Mouse (Mus musculus): Measurements from ENCODE around the gene Ubr4.

The Ubr4 gene

GRCm38 (mm10) chr4:139351931-139352711 is at the start of gene Ubr4, which contains the start of the genes Mrto4 and Emc1:
Gene Ubr4 (plus strand): TSS chr4:139352609.
Gene Mrto4 (minus strand): TSS chr4:139352576.
Gene Emc1 (plus strand): TSS chr4:139352587.
- DNase-seq: peak; percentile 92

GRCm38 (mm10) chr4:139305521-139305920 is 46.9 kb upstream of the Ubr4 start:
- DNase-seq: no peak

DNA sequence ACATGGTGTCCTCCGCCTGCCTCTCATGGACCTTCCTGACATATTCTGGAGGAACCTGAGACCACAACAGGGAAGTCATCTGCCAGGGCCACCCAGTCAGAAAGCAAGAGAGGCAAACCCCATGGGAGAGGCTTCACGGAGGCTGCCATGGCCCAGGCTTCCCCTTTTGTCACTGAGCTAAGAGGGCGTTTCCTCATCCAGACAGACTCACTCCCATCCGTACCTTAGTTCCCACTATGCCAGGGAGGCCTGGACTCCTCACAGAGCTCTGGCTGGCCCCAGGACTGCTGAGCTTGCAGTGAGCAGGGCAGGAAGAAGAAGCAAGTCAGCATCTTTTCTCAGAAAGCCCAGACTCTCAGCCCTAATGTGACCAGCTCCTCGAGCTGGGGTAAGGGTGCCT is 44.5 kb upstream of the Ubr4 start:
- no peak for DNase-seq

GRCm38 (mm10) chr4:139309651-139310050 is 42.8 kb upstream of the Ubr4 start:
- no peak for DNase-seq

- peak; percentile 96 for DNase-seq
Measured at GRCm38 (mm10) chr4:139310171-139310898, 42.1 kb upstream of the Ubr4 start, which contains the start of the genes Pqlc2 and Akr7a5. Gene Pqlc2 (minus strand): TSS chr4:139310708. Gene Akr7a5 (plus strand): TSS chr4:139310744.

DNA sequence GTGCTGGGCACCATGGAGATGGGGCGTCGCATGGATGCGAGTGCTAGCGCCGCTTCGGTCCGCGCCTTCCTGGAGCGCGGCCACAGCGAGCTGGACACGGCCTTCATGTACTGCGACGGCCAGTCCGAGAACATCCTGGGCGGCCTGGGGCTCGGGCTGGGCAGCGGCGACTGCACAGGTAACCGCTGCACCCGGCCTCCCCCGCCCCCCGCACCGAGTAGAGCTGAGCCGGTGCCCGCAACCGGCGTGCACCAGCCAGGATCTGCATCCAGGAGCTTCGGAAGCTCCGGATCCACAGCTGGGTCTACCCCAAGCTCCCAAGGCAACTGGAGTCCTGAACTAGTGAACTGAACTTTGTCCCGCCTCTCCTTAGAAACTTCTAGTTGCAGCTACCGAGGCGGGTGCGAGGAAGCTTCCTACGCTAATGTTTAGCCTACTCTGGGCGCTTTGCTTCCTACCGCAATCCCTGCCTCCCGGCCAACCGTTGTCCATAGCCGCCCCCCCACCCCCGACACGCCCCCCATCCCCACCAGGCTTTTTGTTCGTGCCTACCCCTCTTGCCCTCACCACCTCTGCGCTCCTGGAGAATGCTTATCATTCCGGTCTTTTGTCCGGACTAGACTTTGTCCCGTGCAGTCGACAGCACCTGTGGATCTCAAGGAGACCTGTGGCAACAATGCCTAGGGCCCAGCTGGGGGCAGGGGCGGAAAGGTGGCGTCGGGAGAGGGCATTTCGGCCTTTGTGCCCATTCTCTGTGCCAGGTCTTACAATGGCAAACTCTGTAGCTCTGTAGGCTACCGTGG is 41.3 kb upstream of the Ubr4 start:
- DNase-seq: no peak

DNA sequence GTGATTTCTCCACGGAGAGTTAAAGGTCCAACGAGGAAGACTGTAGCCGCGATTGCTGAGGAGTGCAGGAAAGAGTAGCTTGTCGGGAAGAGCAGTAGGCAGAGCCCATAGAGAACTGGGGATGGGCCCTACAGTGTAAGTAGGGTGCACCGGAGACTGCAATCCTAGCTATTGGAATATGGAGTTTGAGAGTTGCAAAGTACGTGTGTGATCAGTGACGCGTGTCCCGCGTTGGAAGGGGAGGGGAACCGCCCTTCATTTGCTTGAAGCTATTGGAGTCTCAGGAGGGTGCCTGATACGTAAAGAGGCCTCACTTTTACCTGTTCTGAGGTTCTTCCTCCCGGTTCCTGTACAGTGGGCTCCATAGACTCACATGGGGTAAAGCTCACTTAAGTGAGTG is 40.7 kb upstream of the Ubr4 start:
- no peak for DNase-seq

GRCm38 (mm10) chr4:139312632-139313031 is 39.8 kb upstream of the Ubr4 start:
- peak; percentile 54 for DNase-seq

DNA sequence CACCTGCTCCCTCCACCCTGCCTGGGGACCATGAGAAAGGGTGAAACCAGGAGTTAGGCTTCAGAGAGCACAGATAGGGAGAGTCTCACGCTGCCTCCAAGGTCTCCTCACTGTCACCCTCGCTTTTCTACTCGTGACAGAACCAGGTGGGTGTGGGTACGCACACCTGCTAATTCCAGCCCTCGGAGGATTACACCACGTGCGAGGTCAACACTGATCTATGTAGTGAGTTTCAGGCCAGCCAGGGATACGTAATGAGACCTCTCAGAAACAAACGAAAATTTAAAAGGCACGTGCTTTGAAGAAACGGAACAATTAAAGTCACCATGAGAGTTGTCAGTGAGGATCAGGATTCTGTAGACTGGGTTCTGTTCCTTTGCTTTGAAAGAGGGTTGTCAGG is 34.0 kb upstream of the Ubr4 start:
- no peak for DNase-seq

DNA sequence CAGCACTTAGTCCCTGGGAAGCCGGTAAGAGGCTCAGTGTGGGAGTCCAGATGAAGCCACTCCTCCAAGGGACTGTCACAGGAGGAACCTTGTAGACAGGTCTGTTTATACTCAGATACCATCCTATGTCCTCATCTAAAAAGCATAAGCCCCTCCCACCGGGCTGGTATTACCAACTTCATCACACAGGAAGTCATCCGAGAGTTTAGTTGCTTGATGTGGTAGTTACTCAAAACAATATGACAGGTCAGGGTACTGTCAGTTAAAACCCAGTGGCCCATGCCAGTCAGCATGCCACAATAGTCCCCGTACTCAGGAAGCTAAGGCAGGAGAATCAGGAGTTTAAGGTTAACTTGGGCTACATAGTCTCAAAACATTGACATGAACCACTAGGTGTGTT is 32.7 kb upstream of the Ubr4 start:
- DNase-seq: no peak

GRCm38 (mm10) chr4:139330605-139331004 is 21.8 kb upstream of the Ubr4 start:
- DNase-seq: peak; percentile 89

- DNase-seq: no peak
Measured at GRCm38 (mm10) chr4:139334631-139335295, 17.6 kb upstream of the Ubr4 start.

- DNase-seq: no peak
Measured at GRCm38 (mm10) chr4:139335507-139335906, 16.9 kb upstream of the Ubr4 start.

GRCm38 (mm10) chr4:139336822-139337483 is 15.5 kb upstream of the Ubr4 start:
- peak; percentile 83 for DNase-seq

DNA sequence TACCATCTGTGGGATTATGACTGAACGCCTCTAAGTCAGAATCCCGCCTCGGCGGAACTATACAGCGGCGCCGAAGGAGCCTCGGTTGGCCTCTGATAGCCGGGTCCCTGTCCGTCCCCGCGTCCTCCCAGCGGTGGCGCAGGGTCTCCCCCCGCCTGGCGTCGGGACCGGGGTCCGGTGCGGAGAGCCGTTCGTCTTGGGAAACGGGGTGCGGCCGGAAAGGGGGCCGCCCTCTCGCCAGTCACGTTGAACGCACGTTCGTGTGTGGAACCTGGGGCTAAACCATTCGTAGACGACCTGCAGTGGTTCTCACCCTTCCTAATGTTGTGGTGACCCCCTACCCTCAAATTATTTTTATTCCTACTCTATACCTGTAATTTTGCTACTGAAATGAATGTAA is 14.3 kb upstream of the Ubr4 start:
- no peak for DNase-seq

DNA sequence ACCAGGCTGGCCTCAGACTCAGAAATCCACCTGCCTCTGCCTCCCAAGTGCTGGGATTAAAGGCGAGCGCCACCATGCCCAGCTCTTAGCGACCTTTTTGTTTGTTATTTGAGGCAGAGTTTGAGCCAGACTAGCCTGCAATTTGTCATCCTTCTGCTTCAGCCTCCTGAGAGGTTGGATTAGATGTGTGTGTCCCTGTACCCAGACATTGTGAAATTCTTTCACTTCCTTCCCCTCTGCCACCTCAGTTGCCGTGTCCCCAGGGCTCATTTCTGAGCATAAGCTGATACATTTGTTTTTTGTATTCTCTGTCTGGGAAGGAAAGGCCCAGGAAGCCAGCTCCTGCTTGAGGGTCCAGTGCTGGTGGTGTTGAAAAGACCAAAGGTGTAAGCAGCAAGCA is 11.6 kb upstream of the Ubr4 start:
- no peak for DNase-seq

- peak; percentile 14 for DNase-seq
Measured at GRCm38 (mm10) chr4:139341556-139342233, 10.7 kb upstream of the Ubr4 start.

DNA sequence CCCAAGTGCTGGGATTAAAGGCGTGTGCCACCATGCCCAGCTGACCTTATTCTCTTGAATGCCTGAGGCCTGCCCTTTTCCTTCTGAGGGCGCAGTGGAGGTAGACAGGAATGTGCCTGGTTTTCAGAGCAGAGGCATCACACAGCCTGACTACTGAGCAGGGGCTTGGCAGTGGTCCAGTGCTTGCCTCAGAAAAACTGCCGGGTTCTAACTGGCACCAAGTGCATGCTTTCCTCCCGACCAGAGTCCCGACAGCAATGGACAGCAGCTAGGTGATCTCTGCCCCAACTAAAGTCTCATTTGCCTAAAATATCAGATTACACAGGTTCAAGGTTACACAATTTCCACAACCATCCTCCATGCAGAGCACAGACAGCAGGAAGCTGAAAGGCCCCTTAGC is 8.7 kb upstream of the Ubr4 start:
- DNase-seq: no peak

DNA sequence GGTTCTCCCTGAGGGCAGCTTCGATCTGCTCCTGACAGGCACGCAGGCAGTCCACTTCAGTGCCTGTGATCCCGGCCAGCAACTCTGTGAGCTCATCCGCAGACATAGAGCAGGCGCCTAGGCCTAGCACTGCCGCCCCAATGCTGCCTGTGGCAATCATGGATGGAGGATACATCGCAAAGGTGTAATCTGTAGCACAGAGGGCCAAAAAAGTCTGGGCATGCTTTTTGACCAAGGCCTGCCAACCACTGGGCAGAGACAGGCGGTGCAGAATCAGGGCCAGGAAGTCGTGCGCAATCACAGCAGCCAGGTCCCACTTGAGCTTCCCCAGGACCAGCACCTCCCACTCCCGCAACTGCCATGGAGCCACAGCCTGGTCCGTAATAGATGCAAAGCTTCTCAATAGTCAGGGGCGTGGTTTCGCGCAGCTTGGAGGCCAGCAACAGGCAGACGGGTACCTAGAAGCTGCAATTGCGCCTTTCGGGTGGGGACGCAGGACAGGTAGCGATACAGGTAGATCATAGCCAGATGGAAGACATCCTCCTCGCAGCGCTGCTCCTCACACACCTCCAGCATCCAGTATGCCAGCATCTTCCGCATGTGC is 6.9 kb upstream of the Ubr4 start:
- no peak for DNase-seq

- DNase-seq: no peak
Measured at GRCm38 (mm10) chr4:139352832-139353231, 423 bp downstream of the Ubr4 start.

- DNase-seq: no peak
Measured at GRCm38 (mm10) chr4:139357211-139357610, 4.8 kb downstream of the Ubr4 start.

All from retina, postnatal 1 day (tissue).